Mouse (Mus musculus): ENCODE results near the gene Abcg1.

DNA sequence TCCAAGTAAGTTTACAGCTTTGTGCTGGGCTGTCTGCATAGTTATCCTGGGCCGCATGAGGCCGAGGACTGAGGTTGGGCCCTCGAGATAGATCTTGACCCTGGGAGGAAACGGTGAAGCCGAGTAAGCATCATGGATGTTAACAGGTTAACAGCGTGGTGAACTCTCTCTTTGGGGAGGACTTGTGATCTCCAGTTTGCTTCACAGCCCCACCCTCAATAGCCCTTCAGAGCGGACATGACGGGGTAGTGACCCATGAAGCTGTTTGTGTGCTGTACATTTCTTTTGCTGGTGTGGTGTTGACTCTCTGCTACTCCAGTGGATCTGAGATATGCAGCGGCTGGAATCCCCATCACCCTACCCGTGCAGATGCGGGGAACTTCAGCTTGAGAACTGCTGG is 21.1 kb downstream of the Abcg1 start:
- TF ChIP-seq CTCF (IDR thresholded peaks at IDR 0.05; ENCODE audit: control insufficient read depth, insufficient read depth, insufficient replicate concordance, low read depth, low read length) (no peak), POLR2A (IDR thresholded peaks at IDR 0.05; ENCODE audit: control insufficient read depth, low read depth, low read length) (no peak)

Data from testis, adult 2 months (tissue).